Mouse (Mus musculus) stomach, postnatal 0 days (tissue): Measurements from ENCODE around the gene Mvb12a. TPM values are rescaled to one million over a fixed set of nuclear protein-coding genes. Genes with fewer than 3 reads are reported as not detected.

ENCODE experiments used
- ATAC-seq: fragments of 200-750 bp; cut with Nextera tagmentation; 2 replicates; pipeline ENCODE4 v1.8.0; 2017; ENCODE audit not compliant: low FRiP score, low TSS enrichment
- DNase-seq: peaks from one replicate; pipeline ENCODE4 v3.0.0-alpha.2; 2016; ENCODE audit warnings: low spot score
- H3K27ac ChIP-seq: fragments of 300-500 bp; sonication (generic); replicated peaks from 2 replicates; pipeline ENCODE4 v1.5.1; 2014; ENCODE audit warnings: mild to moderate bottlenecking, control low read depth
- H3K27me3 ChIP-seq: fragments of 300-500 bp; sonication (generic); 2 replicates; pipeline ENCODE4 v1.6.1; 2014; ENCODE audit warnings: low read length; ENCODE audit not compliant: control insufficient read depth, insufficient read depth
- H3K36me3 ChIP-seq: fragments of 300-500 bp; sonication (generic); 2 replicates; pipeline ENCODE4 v1.6.1; 2014; ENCODE audit warnings: low read length, mixed read lengths; ENCODE audit not compliant: control insufficient read depth, insufficient read depth
- H3K4me1 ChIP-seq: fragments of 300-500 bp; sonication (generic); replicated peaks from 2 replicates; pipeline ENCODE4 v1.6.1; 2014; ENCODE audit warnings: antibody characterized with exemption; ENCODE audit not compliant: control insufficient read depth, insufficient read depth
- H3K4me2 ChIP-seq: fragments of 300-500 bp; sonication (generic); replicated peaks from 2 replicates; pipeline ENCODE4 v1.6.1; 2014; ENCODE audit warnings: low read depth, mild to moderate bottlenecking, control low read depth, moderate library complexity
- H3K4me3 ChIP-seq: fragments of 300-500 bp; sonication (generic); 2 replicates; pipeline ENCODE4 v1.5.1; 2014; ENCODE audit warnings: low read depth, low read length, control low read depth
- H3K9ac ChIP-seq: fragments of 300-500 bp; sonication (generic); 2 replicates; pipeline ENCODE4 v1.6.1; 2014; ENCODE audit warnings: mild to moderate bottlenecking, low read length, control low read depth, mixed read lengths
- H3K9me3 ChIP-seq: fragments of 300-500 bp; sonication (generic); 2 replicates; pipeline ENCODE4 v1.6.1; 2016; ENCODE audit warnings: low read length; ENCODE audit not compliant: control insufficient read depth
- CTCF ChIP-seq: IDR thresholded peaks from 2 replicates; pipeline ENCODE4 v1.5.1; 2016; ENCODE audit warnings: antibody characterized with exemption, low read depth, mild to moderate bottlenecking, moderate library complexity
- EP300 ChIP-seq: optimal IDR thresholded peaks from 2 replicates; pipeline ENCODE3; 2016; ENCODE audit warnings: antibody characterized with exemption
- WGBS: fragments of 180-500 bp; shearing (Covaris S2); extraction: QIAGEN DNeasy Blood & Tissue Kit; methylation state at CpG from one replicate; pipeline ENCODE4 v1.1.7; 2014; 5-methylcytosine and 5-hydroxymethylcytosine counted together
- polyA plus RNA-seq: library from polyadenylated mRNA; unstranded; fragments of >200 nt; fragmentation: Nextera tagmentation; extraction: Ambion mirVana; gene quantifications from 2 replicates; pipeline ENCODE4 v1.2.1, GENCODE M21; 2015

The Mvb12a gene
- polyA plus RNA-seq, 1 experiment from 2014 or later: 103 TPM

GRCm38 (mm10) chr8:71580201-71580600, 37.5 kb downstream of the Mvb12a start:
- no peak for ATAC-seq
- DNase-seq: no peak
- H3K36me3 ChIP-seq: no peaks in the 10 kb centered on the region; the same call in 1 of the 2 replicates
- TF ChIP-seq EP300 (no peak), CTCF (no peak)
- no peak overlapping the region for H3K4me3 ChIP-seq
- no peak overlapping the region for H3K4me2 ChIP-seq
- no peak overlapping the region; the same call in 1 of the 2 replicates for H3K9ac ChIP-seq
- 46% methylated on average over 9 of the region's 9 CpGs for WGBS
- no peaks in the 10 kb centered on the region; the same call in 1 of the 2 replicates for H3K4me1 ChIP-seq
- H3K27me3 ChIP-seq: no peaks in the 10 kb centered on the region
- no peaks in the 10 kb centered on the region for H3K9me3 ChIP-seq
- H3K27ac ChIP-seq: no peak overlapping the region

GRCm38 (mm10) chr8:71586891-71587290, 44.2 kb downstream of the Mvb12a start:
- H3K27ac ChIP-seq: no peak overlapping the region
- H3K4me2 ChIP-seq: no peak overlapping the region
- DNase-seq (peak; percentile 71), ATAC-seq (no peak)
- no peaks in the 10 kb centered on the region for H3K9me3 ChIP-seq
- H3K27me3 ChIP-seq: no peaks in the 10 kb centered on the region
- peaks cover 4% of the 10 kb centered on the region; the same call in 1 of the 2 replicates for H3K36me3 ChIP-seq
- H3K4me1 ChIP-seq: no peaks in the 10 kb centered on the region
- 71% methylated on average over 2 of the region's 2 CpGs for WGBS
- H3K4me3 ChIP-seq: no peak overlapping the region
- TF ChIP-seq EP300: no peak
- peak; percentile 81 for TF ChIP-seq CTCF
- H3K9ac ChIP-seq: no peak overlapping the region

- H3K27me3 ChIP-seq: no peaks in the 10 kb centered on the region
- H3K9me3 ChIP-seq: no peaks in the 10 kb centered on the region
- ATAC-seq (no peak), DNase-seq (no peak)
- 77% methylated on average over 3 of the region's 3 CpGs for WGBS
- no peak overlapping the region for H3K9ac ChIP-seq
- no peak overlapping the region for H3K4me2 ChIP-seq
- H3K4me1 ChIP-seq: peaks cover 3% of the 10 kb centered on the region
- H3K27ac ChIP-seq: no peak overlapping the region
- no peak for TF ChIP-seq EP300
- TF ChIP-seq CTCF: no peak
- H3K4me3 ChIP-seq: no peak overlapping the region
- H3K36me3 ChIP-seq: peaks cover 4% of the 10 kb centered on the region; the same call in 1 of the 2 replicates
These were observed 46.0 kb downstream of the Mvb12a start for GRCm38 (mm10) chr8:71588762-71589161.

- Histone ChIP-seq H3K27me3 (no peaks in the 10 kb centered on the region), H3K27ac (no peak overlapping the region), H3K36me3 (no peaks in the 10 kb centered on the region), H3K4me3 (peak overlapping the region; percentile 72), H3K4me2 (peak overlapping the region; percentile 72), H3K9ac (peak overlapping the region; percentile 81), H3K4me1 (peaks cover 3% of the 10 kb centered on the region), H3K9me3 (no peaks in the 10 kb centered on the region)
- DNase-seq (no peak), ATAC-seq (no peak)
- TF ChIP-seq EP300 (no peak), CTCF (no peak)
- WGBS: 25% methylated on average over 5 of the region's 5 CpGs
These were observed 48.3 kb downstream of the Mvb12a start for GRCm38 (mm10) chr8:71591017-71591416.

- peak within 1 kb of the TSS; percentile 81 for H3K9ac ChIP-seq
- peak; percentile 92 for DNase-seq
- H3K9me3 ChIP-seq: no peaks in the 10 kb centered on the region
- ATAC-seq: peak; percentile 83
- peak within 1 kb of the TSS; percentile 72 for H3K4me2 ChIP-seq
- TF ChIP-seq CTCF: no peak
- H3K4me1 ChIP-seq: peaks cover 3% of the 10 kb centered on the region
- no peaks in the 10 kb centered on the region for H3K36me3 ChIP-seq
- H3K27me3 ChIP-seq: no peaks in the 10 kb centered on the region
- peak within 1 kb of the TSS; percentile 72 for H3K4me3 ChIP-seq
- under 1% methylated on average over 71 of the region's 71 CpGs for WGBS
- H3K27ac ChIP-seq: peak within 1 kb of the TSS; percentile 97
These were observed 49.0 kb downstream of the Mvb12a start, which contains the start of gene Pgls for GRCm38 (mm10) chr8:71591471-71592373. Gene Pgls, plus strand, starts transcription at chr8:71592176.
